17 mouse cellular contexts compared by ENCODE assay signal in the genomic region with DNA sequence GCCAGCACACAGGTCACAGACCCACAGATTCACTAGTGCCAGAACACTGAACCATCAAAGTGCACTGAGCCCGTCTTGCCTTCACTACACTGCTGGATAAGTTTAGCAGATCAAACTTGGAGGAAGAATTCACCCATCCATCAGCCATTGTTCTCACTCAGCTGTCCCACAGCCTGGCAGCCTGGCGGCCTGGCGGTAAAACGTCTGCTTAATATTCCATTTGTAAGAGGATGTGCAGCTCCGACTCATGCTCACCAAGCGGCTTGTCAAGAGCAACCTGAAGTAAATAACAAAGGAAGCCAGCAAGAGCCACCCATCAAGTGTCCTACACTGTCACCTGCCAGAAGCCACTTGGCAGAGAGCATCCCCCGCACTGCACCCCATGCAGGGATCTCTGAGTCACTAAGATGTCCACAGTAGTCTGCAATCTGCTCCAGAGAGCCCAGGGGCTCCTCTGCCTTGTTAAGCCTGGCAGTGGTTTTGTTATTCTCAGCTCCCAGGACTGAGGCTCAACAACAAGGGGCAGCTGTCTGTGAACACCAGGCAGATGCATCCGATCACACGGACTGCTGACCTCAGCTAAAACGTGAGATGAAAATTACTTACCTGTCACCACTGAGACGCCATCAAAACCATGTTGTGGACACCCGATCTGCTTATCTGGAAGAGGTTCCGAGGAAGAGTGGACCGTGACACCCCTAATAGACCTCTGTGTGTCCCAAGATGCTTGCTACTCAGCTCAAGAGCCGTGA.
DNase-seq lines count a peak whose midpoint lies in the region; ATAC-seq lines count a peak whose summit lies in the region.
"Had no signal": no experiment of that assay in that cellular context is flagged by ENCODE, and none has a peak within 500 bp of the region (broad histone marks: within the 10 kb centered on the region; RNA-seq: fewer than 3 reads in every experiment).

No protein-coding gene starts in this region.

- no peak overlapping the region for H3K4me2 ChIP-seq in hindbrain, embryonic 12.5 days (replicated peaks)
- H3K4me2 ChIP-seq: embryonic facial prominence, embryonic 13.5 days; heart, embryonic 13.5 days had no signal

- H3K36me3 ChIP-seq in hindbrain, embryonic 10.5 days: no peaks in the 10 kb centered on the region
- no peaks in the 10 kb centered on the region for H3K36me3 ChIP-seq in hindbrain, embryonic 12.5 days
- H3K36me3 ChIP-seq: embryonic facial prominence, embryonic 13.5 days; heart, embryonic 13.5 days; limb, embryonic 10.5 days had no signal

- H3K4me1 ChIP-seq in hindbrain, embryonic 10.5 days (replicated peaks): peaks cover 13% of the 10 kb centered on the region
- 0 out of 2 replicates have a peak, but pooled peaks cover 11% of the 10 kb centered on the region for H3K4me1 ChIP-seq in hindbrain, embryonic 12.5 days
- H3K4me1 ChIP-seq: heart, embryonic 13.5 days had no signal

- no peaks in the 10 kb centered on the region for H3K27me3 ChIP-seq in hindbrain, embryonic 10.5 days (ENCODE audit: insufficient read depth, poor library complexity, severe bottlenecking)
- no peaks in the 10 kb centered on the region for H3K27me3 ChIP-seq in hindbrain, embryonic 12.5 days
- H3K27me3 ChIP-seq: embryonic facial prominence, embryonic 13.5 days had no signal

- peak; percentile 12 for DNase-seq in hindbrain, embryonic 10.5 days (ENCODE audit: low spot score)
- peak; percentile 24 for DNase-seq in thymus, postnatal 4 days
- DNase-seq in thymus, postnatal 10 days (ENCODE audit: low spot score in 2 of 2): no peak
- DNase-seq in cerebellum, postnatal 25 days: peak; percentile 62 to 71
- DNase-seq in lung, postnatal 4 days: no peak
- DNase-seq in testis, postnatal 14 days (ENCODE audit: low spot score): no peak
- DNase-seq: gastrocnemius, postnatal 36 days had no signal

- WGBS in hindbrain, embryonic 10.5 days: 72% methylated on average over 15 of the region's 15 CpGs
- WGBS in hindbrain, embryonic 12.5 days: 64% methylated on average over 15 of the region's 15 CpGs

- no peaks in the 10 kb centered on the region for H3K9me3 ChIP-seq in hindbrain, embryonic 10.5 days
- H3K9me3 ChIP-seq in hindbrain, embryonic 12.5 days (replicated peaks): no peaks in the 10 kb centered on the region
- H3K9me3 ChIP-seq: embryonic facial prominence, embryonic 13.5 days; heart, embryonic 13.5 days; limb, embryonic 10.5 days had no signal

- no peak overlapping the region for H3K4me3 ChIP-seq in hindbrain, embryonic 10.5 days
- H3K4me3 ChIP-seq in hindbrain, embryonic 12.5 days: no peak overlapping the region
- H3K4me3 ChIP-seq: embryonic facial prominence, embryonic 13.5 days; heart, embryonic 13.5 days; limb, embryonic 10.5 days had no signal

- H3K27ac ChIP-seq in hindbrain, embryonic 10.5 days: peak overlapping the region; percentile 53; the same call in 1 of the 2 replicates
- H3K27ac ChIP-seq in hindbrain, embryonic 12.5 days: no peak overlapping the region
- H3K27ac ChIP-seq: embryonic facial prominence, embryonic 13.5 days; heart, embryonic 13.5 days; kidney, postnatal 0 days; limb, embryonic 10.5 days; macrophage had no signal

- H3K9ac ChIP-seq in hindbrain, embryonic 12.5 days: no peak overlapping the region
- H3K9ac ChIP-seq: embryonic facial prominence, embryonic 13.5 days; heart, embryonic 13.5 days had no signal

- ATAC-seq in hindbrain, embryonic 12.5 days (ENCODE audit: low FRiP score): no peak
- ATAC-seq in megakaryocyte-erythroid progenitor cell, adult 5-6 weeks (replicated peaks; ENCODE audit: low FRiP score, low TSS enrichment, poor library complexity, severe bottlenecking): no peak
- ATAC-seq: activated CD4-positive, CD25-positive, alpha-beta regulatory T cell, adult 4 months; forebrain, embryonic 14.5 days; inflammation-experienced regulatory T-cells, adult 6 months had no signal

Comparison
In these comparisons a context has a peak if more than half of its experiments do, and no peak if none do; other contexts are left out.
1. DNase-seq: peak in hindbrain, embryonic 10.5 days (single experiment), thymus, postnatal 4 days (single experiment) and cerebellum, postnatal 25 days (2 of 2); none in thymus, postnatal 10 days (0 of 2), lung, postnatal 4 days (0 of 2) and testis, postnatal 14 days (single experiment).